In the genomic region with DNA sequence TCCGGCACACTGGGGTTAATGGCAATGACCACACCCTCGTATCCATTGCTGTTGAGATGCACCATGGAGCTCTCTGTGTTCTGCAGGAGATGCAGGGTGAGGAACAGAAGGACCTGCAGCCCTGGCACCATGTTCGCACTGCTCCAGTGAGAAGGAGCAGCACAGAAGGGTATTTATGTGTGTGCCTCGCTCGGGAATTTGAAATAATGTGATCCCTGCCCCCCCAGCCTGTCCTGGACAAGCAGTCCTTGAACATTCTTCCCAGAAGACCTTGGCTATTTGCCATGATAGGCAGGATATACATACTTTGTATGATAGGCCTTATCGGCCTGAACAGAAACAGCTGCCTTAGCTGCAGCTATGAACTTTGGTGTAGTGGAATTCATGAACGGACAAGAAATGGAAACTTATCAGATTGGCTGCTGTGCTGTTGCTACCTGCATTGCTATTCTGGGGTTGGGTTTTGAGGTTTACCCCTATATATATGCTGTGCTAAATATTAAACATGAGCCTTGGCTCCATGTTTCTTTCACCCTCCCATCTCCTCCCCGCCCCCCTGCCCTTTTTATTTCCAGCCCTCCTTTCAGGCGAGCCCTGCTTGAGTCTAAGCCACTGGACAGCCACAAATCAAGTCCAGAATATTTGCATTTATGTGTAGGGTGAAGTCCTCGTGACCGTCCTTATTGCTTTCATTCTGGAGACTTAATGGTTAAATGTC, we compare ENCODE assay signal across 10 mouse cellular contexts. TPM values are rescaled to one million over a fixed set of nuclear protein-coding genes. Genes with fewer than 3 reads are reported as not detected.
A peak's percentile ranks its signal among the peaks of the same experiment; 100 is the strongest.
DNase-seq lines count a peak whose midpoint lies in the region; ATAC-seq lines count a peak whose summit lies in the region.
"Had no signal": no experiment of that assay in that cellular context is flagged by ENCODE, and none has a peak within 500 bp of the region (broad histone marks: within the 10 kb centered on the region; RNA-seq: fewer than 3 reads in every experiment).

A gene (minus strand): TSS at position 386 of the 718 bp plus-strand sequence.

- peak; percentile 93 for ATAC-seq in common myeloid progenitor, adult 5-6 weeks (replicated peaks; ENCODE audit: low read depth, poor library complexity, severe bottlenecking)

- peak; percentile 5 to 10 for DNase-seq in kidney, adult 8-10 months
- DNase-seq in kidney, adult 11 months = no peak
- DNase-seq in kidney, postnatal 10 days = peak; percentile 36
- DNase-seq in skeletal muscle tissue, adult 2 months (ENCODE audit: low read depth, low spot score) = peak; percentile 8
- DNase-seq in thymus, adult 18-20 months = no peak
- DNase-seq in right cerebral cortex, postnatal 14 days = no peak
- DNase-seq in layer of hippocampus, postnatal 14 days (ENCODE audit: low spot score in 2 of 2) = no peak
- DNase-seq: cerebellum, adult 9-11 months; retina, postnatal 1 day had no signal

RNA-seq across cellular contexts. Expression of the gene that starts here (rescaled TPM):
- total RNA-seq in common myeloid progenitor, adult 5-6 weeks (2017) = 8.3 and 8.6 TPM in 2 replicates
- under 1 TPM; 0.60 to 0.72 TPM for total RNA-seq in layer of hippocampus, postnatal 14 days (2021)

Comparison
In these comparisons a context has a peak if more than half of its experiments do, and no peak if none do; other contexts are left out.
1. DNase-seq: peak in kidney, adult 8-10 months (2 of 2), kidney, postnatal 10 days (single experiment) and skeletal muscle tissue, adult 2 months (single experiment); none in kidney, adult 11 months (single experiment), thymus, adult 18-20 months (0 of 2), right cerebral cortex, postnatal 14 days (single experiment) and layer of hippocampus, postnatal 14 days (0 of 2).